ENCODE assay signal across 10 mouse cellular contexts in the genomic region with DNA sequence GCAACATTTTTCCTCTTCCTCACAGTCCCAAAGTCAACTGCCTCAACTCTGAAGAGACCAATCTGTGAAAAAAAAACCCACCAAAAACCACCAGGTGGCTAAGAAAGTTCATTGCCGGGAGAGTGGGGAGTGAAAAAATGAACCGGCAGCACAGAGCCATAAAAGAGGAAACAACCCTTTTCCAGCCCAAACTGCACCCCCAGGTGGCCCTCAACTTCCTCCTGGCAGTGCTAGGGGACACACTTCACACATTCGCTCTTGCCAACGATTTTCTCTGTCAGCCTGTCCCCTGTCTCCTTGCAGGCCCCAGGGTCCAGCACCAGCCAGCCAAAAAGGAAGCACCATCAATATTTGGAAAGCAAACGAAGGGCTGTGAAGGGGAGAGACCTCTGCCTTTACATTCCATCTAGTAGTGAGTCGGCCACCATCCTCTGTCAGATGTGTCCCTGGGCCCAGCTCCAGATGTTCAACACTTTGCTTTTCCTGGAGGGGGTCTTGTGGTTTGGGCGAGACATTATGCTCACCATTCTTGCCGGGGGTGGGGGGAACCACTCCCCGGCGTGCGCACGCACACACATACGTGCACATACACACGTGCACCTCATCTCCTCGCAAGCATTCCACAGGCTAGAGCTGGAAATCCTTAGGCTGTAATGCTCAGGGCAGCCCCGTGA. TPM values are rescaled to one million over a fixed set of nuclear protein-coding genes. Genes with fewer than 3 reads are reported as not detected.
DNase-seq lines count a peak whose midpoint lies in the region; ATAC-seq and TF ChIP-seq lines count a peak whose summit lies in the region.
"Had no signal": no experiment of that assay in that cellular context is flagged by ENCODE, and none has a peak within 500 bp of the region (broad histone marks: within the 10 kb centered on the region; RNA-seq: fewer than 3 reads in every experiment).

No protein-coding gene starts in this region.

- peak overlapping the region; percentile 97 for H3K9ac ChIP-seq in midbrain, embryonic 13.5 days (replicated peaks)
- H3K9ac ChIP-seq in liver, postnatal 0 days (replicated peaks), result no peak overlapping the region
- H3K9ac ChIP-seq: liver, embryonic 13.5 days had no signal

- TF ChIP-seq CTCF in cerebellum, adult 2 months (IDR thresholded peaks at IDR 0.05; ENCODE audit: borderline replicate concordance, insufficient read depth, low read depth, low read length), result no peak
- TF ChIP-seq CTCF in liver, postnatal 0 days (IDR thresholded peaks at IDR 0.05; ENCODE audit: low read depth), result no peak

- H3K27ac ChIP-seq in cerebellum, adult 2 months (ENCODE audit: insufficient read depth, low read length), result peak overlapping the region; percentile 20; the same call in 1 of the 2 replicates
- no peak overlapping the region for H3K27ac ChIP-seq in hindbrain, embryonic 10.5 days
- H3K27ac ChIP-seq in midbrain, embryonic 13.5 days, result no peak overlapping the region
- no peak overlapping the region for H3K27ac ChIP-seq in liver, postnatal 0 days (ENCODE audit: low read depth)
- H3K27ac ChIP-seq: liver, embryonic 13.5 days had no signal

- TF ChIP-seq POLR2A in cerebellum, adult 2 months (IDR thresholded peaks at IDR 0.05; ENCODE audit: borderline replicate concordance, insufficient read depth, low read length), result no peak

- no peak for TF ChIP-seq EP300 in liver, postnatal 0 days (IDR thresholded peaks at IDR 0.05; ENCODE audit: low read depth)

- peaks cover 54% of the 10 kb centered on the region for H3K4me1 ChIP-seq in cerebellum, adult 2 months (ENCODE audit: control insufficient read depth, insufficient read depth, low read length)
- H3K4me1 ChIP-seq in hindbrain, embryonic 10.5 days (replicated peaks), result peaks cover 95% of the 10 kb centered on the region
- H3K4me1 ChIP-seq in midbrain, embryonic 13.5 days (replicated peaks), result peaks cover 84% of the 10 kb centered on the region
- peaks cover 9% of the 10 kb centered on the region for H3K4me1 ChIP-seq in liver, postnatal 0 days (ENCODE audit: insufficient read depth)

- no peak for ATAC-seq in midbrain, embryonic 13.5 days
- ATAC-seq in liver, postnatal 0 days, result no peak

- peak overlapping the region; percentile 98 for H3K4me3 ChIP-seq in cerebellum, adult 2 months (replicated peaks; ENCODE audit: insufficient read depth, low read depth, low read length)
- H3K4me3 ChIP-seq in hindbrain, embryonic 10.5 days, result peak overlapping the region; percentile 98; the same call in 1 of the 2 replicates
- H3K4me3 ChIP-seq in midbrain, embryonic 13.5 days (replicated peaks), result peak overlapping the region; percentile 99
- no peak overlapping the region for H3K4me3 ChIP-seq in liver, postnatal 0 days (ENCODE audit: low read depth, low read length)
- H3K4me3 ChIP-seq: liver, embryonic 13.5 days had no signal

- intact Hi-C loops in gastrocnemius, postnatal 14 days (cut with DNase I; ENCODE audit: low total_unique reads), result no loop called here

- no peaks in the 10 kb centered on the region for H3K27me3 ChIP-seq in cerebellum, adult 2 months (ENCODE audit: control insufficient read depth, insufficient read depth, low read length)
- H3K27me3 ChIP-seq in hindbrain, embryonic 10.5 days (ENCODE audit: insufficient read depth, poor library complexity, severe bottlenecking), result peaks cover 18% of the 10 kb centered on the region
- no peaks in the 10 kb centered on the region for H3K27me3 ChIP-seq in midbrain, embryonic 13.5 days
- H3K27me3 ChIP-seq in liver, postnatal 0 days (ENCODE audit: insufficient read depth, low read length), result peaks cover 64% of the 10 kb centered on the region

- 48% methylated on average over 16 of the region's 16 CpGs for WGBS in cerebellum, adult 2 months
- 80% methylated on average over 16 of the region's 16 CpGs for WGBS in hindbrain, embryonic 10.5 days
- 81% methylated on average over 16 of the region's 16 CpGs for WGBS in midbrain, embryonic 13.5 days
- WGBS in liver, postnatal 0 days (ENCODE audit: insufficient replicate concordance), result 36% methylated on average over 16 of the region's 16 CpGs

- peak; percentile 61 to 73 for DNase-seq in cerebellum, adult 2 months
- no peak for DNase-seq in cerebellum, adult 11 months
- peak; percentile 79 for DNase-seq in A20 (ENCODE audit: low read depth, low spot score)
- no peak for DNase-seq in hindbrain, embryonic 10.5 days (ENCODE audit: low spot score)
- DNase-seq in liver, postnatal 0 days, result no peak
- DNase-seq in frontal cortex, postnatal 14 days (ENCODE audit: low spot score in 2 of 2), result no peak
- DNase-seq in gastrocnemius, postnatal 14 days, result no peak
- DNase-seq: kidney, postnatal 25 days; liver, embryonic 13.5 days had no signal

- peak overlapping the region; percentile 96 for H3K4me2 ChIP-seq in midbrain, embryonic 13.5 days (replicated peaks)
- no peak overlapping the region for H3K4me2 ChIP-seq in liver, postnatal 0 days (ENCODE audit: low read depth, low read length)
- H3K4me2 ChIP-seq: liver, embryonic 13.5 days had no signal

- no peaks in the 10 kb centered on the region for H3K9me3 ChIP-seq in hindbrain, embryonic 10.5 days
- H3K9me3 ChIP-seq in midbrain, embryonic 13.5 days, result no peaks in the 10 kb centered on the region
- H3K9me3 ChIP-seq in liver, postnatal 0 days (ENCODE audit: low read length), result no peaks in the 10 kb centered on the region
- H3K9me3 ChIP-seq: liver, embryonic 13.5 days had no signal

- H3K36me3 ChIP-seq in hindbrain, embryonic 10.5 days, result peaks cover 4% of the 10 kb centered on the region
- 0 out of 2 replicates have a peak, but pooled peaks cover under 1% of the 10 kb centered on the region for H3K36me3 ChIP-seq in midbrain, embryonic 13.5 days
- H3K36me3 ChIP-seq in liver, postnatal 0 days (replicated peaks; ENCODE audit: insufficient read depth, low read length), result no peaks in the 10 kb centered on the region
- H3K36me3 ChIP-seq: liver, embryonic 13.5 days had no signal

RNA-seq across cellular contexts. Expression of a gene that starts 3.1 kb away (rescaled TPM):
- 29.1 and 35.4 TPM in 2 replicates for polyA plus RNA-seq in cerebellum, adult 2 months (2012; rRNA removed)
- polyA plus RNA-seq in hindbrain, embryonic 10.5 days (2016; fragmentation: Nextera tagmentation; extraction: Ambion mirVana), result 13.4 and 21.5 TPM in 2 replicates
- 20.3 and 25.0 TPM in 2 replicates for polyA plus RNA-seq in midbrain, embryonic 13.5 days (2015; fragmentation: Nextera tagmentation; extraction: Ambion mirVana)
- 0.08 and 0.12 TPM in 2 replicates for polyA plus RNA-seq in liver, postnatal 0 days (2015; fragmentation: Nextera tagmentation; extraction: Ambion mirVana)
- total RNA-seq in gastrocnemius, postnatal 14 days (2021), result 1 to 10 TPM; 1.2 to 4.2 TPM

RNA-seq across cellular contexts. Expression of a gene that starts 53.3 kb away (rescaled TPM):
- polyA plus RNA-seq in cerebellum, adult 2 months (2012; rRNA removed), result 41.8 and 46.8 TPM in 2 replicates
- 23.4 and 38.4 TPM in 2 replicates for polyA plus RNA-seq in hindbrain, embryonic 10.5 days (2016; fragmentation: Nextera tagmentation; extraction: Ambion mirVana)
- 25.0 and 30.4 TPM in 2 replicates for polyA plus RNA-seq in midbrain, embryonic 13.5 days (2015; fragmentation: Nextera tagmentation; extraction: Ambion mirVana)
- polyA plus RNA-seq in liver, postnatal 0 days (2015; fragmentation: Nextera tagmentation; extraction: Ambion mirVana), result 196 and 200 TPM in 2 replicates
- 10 to 100 TPM; 18.8 to 20.8 TPM for total RNA-seq in gastrocnemius, postnatal 14 days (2021)

Comparison
In these comparisons a context has a peak if more than half of its experiments do, and no peak if none do; other contexts are left out.
1. DNase-seq: peak in cerebellum, adult 2 months (2 of 2) and A20 (single experiment); none in cerebellum, adult 11 months (single experiment), hindbrain, embryonic 10.5 days (single experiment), liver, postnatal 0 days (single experiment), frontal cortex, postnatal 14 days (0 of 2) and gastrocnemius, postnatal 14 days (single experiment).
2. RNA of a gene that starts 3.1 kb away (polyA plus RNA-seq): 29.1 to 35.4 TPM in cerebellum, adult 2 months, 20.3 to 25.0 TPM in midbrain, embryonic 13.5 days and 13.4 to 21.5 TPM in hindbrain, embryonic 10.5 days; 0.08 to 0.12 TPM in liver, postnatal 0 days; every median in the first group is over 10 times any median in the second.